Mouse (Mus musculus) stomach, embryonic 15.5 days (tissue): ENCODE data around the gene Pfpl. TPM values are rescaled to one million over a fixed set of nuclear protein-coding genes. Genes with fewer than 3 reads are reported as not detected.

Source experiments
- polyA plus RNA-seq: library from polyadenylated mRNA; unstranded; fragments of >200 nt; fragmentation: Nextera tagmentation; extraction: Ambion mirVana; gene quantifications from 2 replicates; pipeline ENCODE4 v1.2.1, GENCODE M21; 2015

The Pfpl gene
- polyA plus RNA-seq, 1 experiment from 2014 or later = not detected

Other genes with a start within 250 kb of the Pfpl start
- gene Olfr1431, start 227.3 kb upstream of the Pfpl start, polyA plus RNA-seq = not detected in 2 replicates
- not detected in 2 replicates for gene Olfr1432, start 195.3 kb upstream of the Pfpl start, polyA plus RNA-seq
- not detected in 2 replicates for gene Olfr262, start 186.2 kb upstream of the Pfpl start, polyA plus RNA-seq
- gene Olfr235, start 166.9 kb upstream of the Pfpl start, polyA plus RNA-seq = not detected in 2 replicates
- not detected in 2 replicates for gene Olfr1434, start 148.1 kb upstream of the Pfpl start, polyA plus RNA-seq
- gene Olfr1436, start 128.8 kb upstream of the Pfpl start, polyA plus RNA-seq = not detected in 2 replicates
- not detected in 2 replicates for gene Olfr1437, start 102.8 kb upstream of the Pfpl start, polyA plus RNA-seq
- not detected in 2 replicates for gene Olfr1438-ps1, start 92.0 kb upstream of the Pfpl start, polyA plus RNA-seq
- not detected in 2 replicates for gene Olfr1440, start 40.6 kb upstream of the Pfpl start, polyA plus RNA-seq
- not detected in 2 replicates for gene Olfr1441, start 10.5 kb upstream of the Pfpl start, polyA plus RNA-seq
- gene Mpeg1, start 32.9 kb downstream of the Pfpl start, polyA plus RNA-seq = 1.2 and 1.3 TPM in 2 replicates
- gene Dtx4, start 73.5 kb downstream of the Pfpl start, polyA plus RNA-seq = 14.7 and 18.6 TPM in 2 replicates
- gene Fam111a, start 117.8 kb downstream of the Pfpl start, polyA plus RNA-seq = 20.5 and 21.1 TPM in 2 replicates
- 0.32 and 0.43 TPM in 2 replicates for gene Gm4952, start 172.1 kb downstream of the Pfpl start, polyA plus RNA-seq
- gene Glyat, start 205.4 kb downstream of the Pfpl start, polyA plus RNA-seq = not detected in 2 replicates
- gene Olfr1442, start 242.5 kb downstream of the Pfpl start, polyA plus RNA-seq = not detected in 2 replicates